Mouse (Mus musculus): Measurements from ENCODE around the gene Cxcl17. TPM values are rescaled to one million over a fixed set of nuclear protein-coding genes. Genes with fewer than 3 reads are reported as not detected.

Gene Cxcl17
- total and polyA plus RNA-seq, 2 experiments: not detected

- H3K4me1 ChIP-seq (ENCODE audit: control insufficient read depth, insufficient read depth, low read length): peaks cover 13% of the 10 kb centered on the region; the same call in 1 of the 2 replicates
- no peak overlapping the region for H3K27ac ChIP-seq (replicated peaks; ENCODE audit: insufficient read depth, low read depth, low read length)
- WGBS: 98% methylated on average over 7 of the region's 7 CpGs
- peaks cover 26% of the 10 kb centered on the region for H3K36me3 ChIP-seq (ENCODE audit: control insufficient read depth, insufficient read depth, low read length)
- no peak for TF ChIP-seq CTCF (IDR thresholded peaks at IDR 0.05; ENCODE audit: low read depth, low read length)
- no peak for TF ChIP-seq POLR2A (IDR thresholded peaks at IDR 0.05; ENCODE audit: extremely low read depth, insufficient read depth, low read length)
- H3K9ac ChIP-seq (ENCODE audit: low read depth, low read length): no peak overlapping the region
- H3K4me3 ChIP-seq (ENCODE audit: insufficient read depth, low read depth, low read length): no peak overlapping the region
- no peaks in the 10 kb centered on the region for H3K27me3 ChIP-seq (ENCODE audit: control insufficient read depth, insufficient read depth, low read length)
- DNase-seq (ENCODE audit: extremely low read depth, low read depth, low spot score): no peak
- H3K79me2 ChIP-seq (ENCODE audit: control insufficient read depth, insufficient read depth, low read length): no peaks in the 10 kb centered on the region
These were observed 29.3 kb downstream of the Cxcl17 start for GRCm38 (mm10) chr7:25383385-25383784.

GRCm38 (mm10) chr7:25382541-25382940 lies 30.1 kb downstream of the Cxcl17 start:
- peaks cover 13% of the 10 kb centered on the region; the same call in 1 of the 2 replicates for H3K4me1 ChIP-seq (ENCODE audit: control insufficient read depth, insufficient read depth, low read length)

GRCm38 (mm10) chr7:25381284-25381680 lies 31.4 kb downstream of the Cxcl17 start:
- Histone ChIP-seq H3K79me2 (ENCODE audit: control insufficient read depth, insufficient read depth, low read length) (no peaks in the 10 kb centered on the region), H3K4me3 (ENCODE audit: insufficient read depth, low read depth, low read length) (no peak overlapping the region), H3K27ac (replicated peaks; ENCODE audit: insufficient read depth, low read depth, low read length) (no peak overlapping the region), H3K27me3 (ENCODE audit: control insufficient read depth, insufficient read depth, low read length) (no peaks in the 10 kb centered on the region), H3K9ac (ENCODE audit: low read depth, low read length) (no peak overlapping the region), H3K4me1 (ENCODE audit: control insufficient read depth, insufficient read depth, low read length) (peaks cover 7% of the 10 kb centered on the region; the same call in 1 of the 2 replicates), H3K36me3 (ENCODE audit: control insufficient read depth, insufficient read depth, low read length) (peaks cover 16% of the 10 kb centered on the region; the same call in 1 of the 2 replicates)
- WGBS: 94% methylated on average over 3 of the region's 3 CpGs
- DNase-seq (ENCODE audit: extremely low read depth, low read depth, low spot score): no peak
- no peak for TF ChIP-seq POLR2A (IDR thresholded peaks at IDR 0.05; ENCODE audit: extremely low read depth, insufficient read depth, low read length)
- TF ChIP-seq CTCF (IDR thresholded peaks at IDR 0.05; ENCODE audit: low read depth, low read length): no peak

More at GRCm38 (mm10) chr7:25382541-25382940, 30.1 kb downstream of the Cxcl17 start:
- H3K27me3 ChIP-seq (ENCODE audit: control insufficient read depth, insufficient read depth, low read length): no peaks in the 10 kb centered on the region
- DNase-seq (ENCODE audit: extremely low read depth, low read depth, low spot score): no peak
- TF ChIP-seq CTCF (IDR thresholded peaks at IDR 0.05; ENCODE audit: low read depth, low read length) (no peak), POLR2A (IDR thresholded peaks at IDR 0.05; ENCODE audit: extremely low read depth, insufficient read depth, low read length) (no peak)
- H3K9ac ChIP-seq (ENCODE audit: low read depth, low read length): no peak overlapping the region
- no peak overlapping the region for H3K27ac ChIP-seq (replicated peaks; ENCODE audit: insufficient read depth, low read depth, low read length)
- peaks cover 21% of the 10 kb centered on the region for H3K36me3 ChIP-seq (ENCODE audit: control insufficient read depth, insufficient read depth, low read length)
- H3K4me3 ChIP-seq (ENCODE audit: insufficient read depth, low read depth, low read length): no peak overlapping the region
- H3K79me2 ChIP-seq (ENCODE audit: control insufficient read depth, insufficient read depth, low read length): no peaks in the 10 kb centered on the region

- TF ChIP-seq CTCF (IDR thresholded peaks at IDR 0.05; ENCODE audit: low read depth, low read length) (no peak), POLR2A (IDR thresholded peaks at IDR 0.05; ENCODE audit: extremely low read depth, insufficient read depth, low read length) (no peak)
- Histone ChIP-seq H3K36me3 (ENCODE audit: control insufficient read depth, insufficient read depth, low read length) (peaks cover 16% of the 10 kb centered on the region; the same call in 1 of the 2 replicates), H3K27me3 (ENCODE audit: control insufficient read depth, insufficient read depth, low read length) (no peaks in the 10 kb centered on the region), H3K4me1 (ENCODE audit: control insufficient read depth, insufficient read depth, low read length) (peaks cover 2% of the 10 kb centered on the region; the same call in 1 of the 2 replicates), H3K79me2 (ENCODE audit: control insufficient read depth, insufficient read depth, low read length) (no peaks in the 10 kb centered on the region), H3K9ac (ENCODE audit: low read depth, low read length) (no peak overlapping the region), H3K4me3 (ENCODE audit: insufficient read depth, low read depth, low read length) (no peak overlapping the region), H3K27ac (replicated peaks; ENCODE audit: insufficient read depth, low read depth, low read length) (no peak overlapping the region)
- DNase-seq (ENCODE audit: extremely low read depth, low read depth, low spot score): no peak
- 85% methylated on average over 18 of the region's 18 CpGs for WGBS
These were observed 32.0 kb downstream of the Cxcl17 start for GRCm38 (mm10) chr7:25380392-25381283.

GRCm38 (mm10) chr7:25379551-25380351 lies 32.9 kb downstream of the Cxcl17 start:
- DNase-seq (ENCODE audit: extremely low read depth, low read depth, low spot score): no peak

More at GRCm38 (mm10) chr7:25379551-25380351, 32.9 kb downstream of the Cxcl17 start:
- peak overlapping the region; percentile 50 for H3K4me3 ChIP-seq (ENCODE audit: insufficient read depth, low read depth, low read length)
- 0 out of 2 replicates have a peak overlapping the region, but pooled peaks have one; percentile 5 for H3K27ac ChIP-seq (replicated peaks; ENCODE audit: insufficient read depth, low read depth, low read length)
- WGBS: 60% methylated on average over 42 of the region's 42 CpGs
- no peaks in the 10 kb centered on the region for H3K79me2 ChIP-seq (ENCODE audit: control insufficient read depth, insufficient read depth, low read length)
- TF ChIP-seq POLR2A (IDR thresholded peaks at IDR 0.05; ENCODE audit: extremely low read depth, insufficient read depth, low read length) (no peak), CTCF (IDR thresholded peaks at IDR 0.05; ENCODE audit: low read depth, low read length) (no peak; the same call in 1 of the 2 replicates)
- H3K4me1 ChIP-seq (ENCODE audit: control insufficient read depth, insufficient read depth, low read length): peaks cover 2% of the 10 kb centered on the region; the same call in 1 of the 2 replicates
- H3K27me3 ChIP-seq (ENCODE audit: control insufficient read depth, insufficient read depth, low read length): no peaks in the 10 kb centered on the region
- H3K9ac ChIP-seq (ENCODE audit: low read depth, low read length): peak overlapping the region; percentile 53
- H3K36me3 ChIP-seq (ENCODE audit: control insufficient read depth, insufficient read depth, low read length): peaks cover 14% of the 10 kb centered on the region; the same call in 1 of the 2 replicates
